22 mouse cellular contexts compared by ENCODE assay signal in the genomic region with DNA sequence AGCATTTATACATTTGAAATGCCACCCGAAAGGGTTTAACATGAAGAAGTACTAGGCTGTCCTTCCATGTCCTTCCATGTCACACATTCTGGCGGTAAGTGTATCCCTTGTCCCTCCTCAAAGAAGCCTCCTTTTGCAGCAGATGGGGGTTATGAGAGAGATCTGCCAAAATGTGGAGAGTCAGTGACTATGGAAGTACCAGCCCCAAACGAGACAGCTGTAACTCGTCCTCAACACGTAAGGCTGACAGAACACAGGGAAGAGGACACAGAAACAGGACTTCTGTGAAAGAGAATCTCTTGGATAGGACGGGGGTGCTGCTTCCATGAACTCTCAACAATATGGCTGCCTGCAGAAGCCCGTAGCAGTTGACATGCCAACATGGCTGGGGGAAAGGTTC.
DNase-seq lines count a peak whose midpoint lies in the region; ATAC-seq and TF ChIP-seq lines count a peak whose summit lies in the region.
"Had no signal": no experiment of that assay in that cellular context is flagged by ENCODE, and none has a peak within 500 bp of the region (broad histone marks: within the 10 kb centered on the region; RNA-seq: fewer than 3 reads in every experiment).

No protein-coding gene starts in this region.

- H3K9me3 ChIP-seq in forebrain, embryonic 11.5 days (ENCODE audit: control insufficient read depth, low read length) = no peaks in the 10 kb centered on the region
- H3K9me3 ChIP-seq in forebrain, embryonic 15.5 days = no peaks in the 10 kb centered on the region
- no peaks in the 10 kb centered on the region for H3K9me3 ChIP-seq in lung, embryonic 14.5 days (ENCODE audit: low read depth, low read length)
- H3K9me3 ChIP-seq in midbrain, embryonic 10.5 days (replicated peaks) = no peaks in the 10 kb centered on the region
- H3K9me3 ChIP-seq: embryonic facial prominence, embryonic 12.5 days; forebrain, embryonic 12.5 days; heart, embryonic 13.5 days; hindbrain, embryonic 15.5 days had no signal

- peak; percentile 17 for DNase-seq in forebrain, embryonic 11.5 days (ENCODE audit: low spot score)
- DNase-seq in lung, embryonic 14.5 days = peak; percentile 82
- DNase-seq in lung, postnatal 10 days = peak; percentile 74
- DNase-seq in lung, postnatal 4 days = peak; percentile 47 to 69
- no peak for DNase-seq in midbrain, embryonic 10.5 days (ENCODE audit: low spot score)
- DNase-seq in right cerebral cortex, postnatal 36 days (ENCODE audit: low spot score in 2 of 2) = no peak
- DNase-seq: adrenal gland, adult 8-10 months; B cell, adult 2 months; cerebellum, adult 11 months; cerebellum, adult 8-10 months; cerebellum, postnatal 14 days; embryo, embryonic 11 days; gastrocnemius, postnatal 36 days; heart, adult 11 months; heart, postnatal 36 days had no signal

- H3K4me3 ChIP-seq in forebrain, embryonic 11.5 days (ENCODE audit: low read depth, low read length) = no peak overlapping the region
- no peak overlapping the region for H3K4me3 ChIP-seq in forebrain, embryonic 15.5 days
- H3K4me3 ChIP-seq in lung, embryonic 14.5 days (ENCODE audit: low read depth, low read length) = no peak overlapping the region
- H3K4me3 ChIP-seq in midbrain, embryonic 10.5 days = no peak overlapping the region
- H3K4me3 ChIP-seq: embryonic facial prominence, embryonic 12.5 days; forebrain, embryonic 12.5 days; heart, embryonic 13.5 days; hindbrain, embryonic 15.5 days had no signal

- no peaks in the 10 kb centered on the region for H3K27me3 ChIP-seq in forebrain, embryonic 11.5 days (ENCODE audit: control insufficient read depth, insufficient read depth, low read length)
- H3K27me3 ChIP-seq in forebrain, embryonic 15.5 days = no peaks in the 10 kb centered on the region
- no peaks in the 10 kb centered on the region for H3K27me3 ChIP-seq in lung, embryonic 14.5 days (ENCODE audit: insufficient read depth, low read length)
- H3K27me3 ChIP-seq in midbrain, embryonic 10.5 days (ENCODE audit: low read depth, poor library complexity, severe bottlenecking) = no peaks in the 10 kb centered on the region
- H3K27me3 ChIP-seq: embryonic facial prominence, embryonic 12.5 days; forebrain, embryonic 12.5 days; heart, embryonic 13.5 days; hindbrain, embryonic 15.5 days had no signal

- no peaks in the 10 kb centered on the region for H3K4me1 ChIP-seq in forebrain, embryonic 11.5 days (replicated peaks; ENCODE audit: control insufficient read depth, insufficient read depth, low read length)
- no peaks in the 10 kb centered on the region for H3K4me1 ChIP-seq in forebrain, embryonic 15.5 days
- H3K4me1 ChIP-seq in lung, embryonic 14.5 days (ENCODE audit: insufficient read depth) = no peaks in the 10 kb centered on the region
- H3K4me1 ChIP-seq in midbrain, embryonic 10.5 days = no peaks in the 10 kb centered on the region
- H3K4me1 ChIP-seq: embryonic facial prominence, embryonic 12.5 days; forebrain, embryonic 12.5 days; hindbrain, embryonic 15.5 days had no signal

- no peaks in the 10 kb centered on the region for H3K36me3 ChIP-seq in forebrain, embryonic 11.5 days (ENCODE audit: control insufficient read depth, insufficient read depth, low read length)
- H3K36me3 ChIP-seq in forebrain, embryonic 15.5 days = no peaks in the 10 kb centered on the region
- H3K36me3 ChIP-seq in lung, embryonic 14.5 days (ENCODE audit: insufficient read depth) = no peaks in the 10 kb centered on the region
- H3K36me3 ChIP-seq in midbrain, embryonic 10.5 days = no peaks in the 10 kb centered on the region
- H3K36me3 ChIP-seq: embryonic facial prominence, embryonic 12.5 days; forebrain, embryonic 12.5 days; G1E; heart, embryonic 13.5 days; hindbrain, embryonic 15.5 days had no signal

- H3K4me2 ChIP-seq in forebrain, embryonic 11.5 days (ENCODE audit: low read depth, low read length, severe bottlenecking) = no peak overlapping the region
- no peak overlapping the region for H3K4me2 ChIP-seq in forebrain, embryonic 15.5 days (replicated peaks)
- no peak overlapping the region for H3K4me2 ChIP-seq in lung, embryonic 14.5 days
- H3K4me2 ChIP-seq: embryonic facial prominence, embryonic 12.5 days; forebrain, embryonic 12.5 days; heart, embryonic 13.5 days; hindbrain, embryonic 15.5 days had no signal

- WGBS in forebrain, embryonic 11.5 days = 94% methylated on average over 7 of the region's 7 CpGs
- 88% methylated on average over 7 of the region's 7 CpGs for WGBS in forebrain, embryonic 15.5 days
- WGBS in lung, embryonic 14.5 days = 70% methylated on average over 7 of the region's 7 CpGs
- 93% methylated on average over 7 of the region's 7 CpGs for WGBS in midbrain, embryonic 10.5 days

- TF ChIP-seq CTCF in lung, embryonic 14.5 days (IDR thresholded peaks at IDR 0.05; ENCODE audit: low read depth) = no peak

- ATAC-seq in forebrain, embryonic 11.5 days (replicated peaks; ENCODE audit: low FRiP score) = no peak
- no peak for ATAC-seq in forebrain, embryonic 15.5 days (replicated peaks)
- peak; percentile 79; the same call in 1 of the 2 replicates for ATAC-seq in lung, embryonic 14.5 days (ENCODE audit: insufficient read depth)
- ATAC-seq: CD4-positive, CD25-positive, alpha-beta regulatory T cell, adult 4 months had no signal

- no peak overlapping the region for H3K9ac ChIP-seq in forebrain, embryonic 11.5 days (ENCODE audit: low read length)
- no peak overlapping the region for H3K9ac ChIP-seq in forebrain, embryonic 15.5 days (replicated peaks)
- H3K9ac ChIP-seq in lung, embryonic 14.5 days = no peak overlapping the region
- H3K9ac ChIP-seq: embryonic facial prominence, embryonic 12.5 days; forebrain, embryonic 12.5 days; heart, embryonic 13.5 days; hindbrain, embryonic 15.5 days had no signal

- no peak overlapping the region for H3K27ac ChIP-seq in forebrain, embryonic 11.5 days (ENCODE audit: low read depth, low read length)
- H3K27ac ChIP-seq in forebrain, embryonic 15.5 days (replicated peaks) = no peak overlapping the region
- H3K27ac ChIP-seq in lung, embryonic 14.5 days (ENCODE audit: low read depth) = no peak overlapping the region
- H3K27ac ChIP-seq in midbrain, embryonic 10.5 days (replicated peaks) = no peak overlapping the region
- H3K27ac ChIP-seq: embryonic facial prominence, embryonic 12.5 days; forebrain, embryonic 12.5 days; heart, embryonic 13.5 days; hindbrain, embryonic 15.5 days had no signal

Comparison
In these comparisons a context has a peak if more than half of its experiments do, and no peak if none do; other contexts are left out.
1. DNase-seq: peak in forebrain, embryonic 11.5 days (single experiment), lung, embryonic 14.5 days (single experiment), lung, postnatal 10 days (single experiment) and lung, postnatal 4 days (2 of 2); none in midbrain, embryonic 10.5 days (single experiment) and right cerebral cortex, postnatal 36 days (0 of 2).